17 mouse cellular contexts compared by ENCODE assay signal in the genomic region with DNA sequence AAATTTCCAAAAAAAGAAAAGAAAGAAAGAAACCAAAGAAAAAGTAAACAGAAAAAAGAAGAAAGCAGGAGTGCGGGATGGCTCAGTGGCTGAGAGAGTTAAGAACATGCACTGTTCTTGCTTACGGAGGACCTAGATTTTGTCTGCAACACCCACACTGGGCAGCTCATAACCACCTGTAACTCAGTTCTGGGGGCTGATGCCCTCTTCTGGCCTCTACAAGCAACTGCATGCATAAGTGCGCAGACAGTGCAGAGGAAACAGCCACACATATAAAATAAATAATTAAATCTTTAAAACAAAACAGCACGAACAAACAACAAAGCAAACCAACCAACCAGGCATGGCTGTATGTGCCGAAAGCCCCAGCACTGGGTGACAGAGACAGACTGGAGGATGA. TPM values are rescaled to one million over a fixed set of nuclear protein-coding genes. Genes with fewer than 3 reads are reported as not detected.
DNase-seq lines count a peak whose midpoint lies in the region; ATAC-seq and TF ChIP-seq lines count a peak whose summit lies in the region.
"Had no signal": no experiment of that assay in that cellular context is flagged by ENCODE, and none has a peak within 500 bp of the region (broad histone marks: within the 10 kb centered on the region; RNA-seq: fewer than 3 reads in every experiment).

No protein-coding gene starts in this region.

- H3K36me3 ChIP-seq in liver, adult 2 months (ENCODE audit: control insufficient read depth, insufficient read depth, low read length): no peaks in the 10 kb centered on the region
- H3K36me3 ChIP-seq in liver, embryonic 11.5 days (ENCODE audit: control insufficient read depth, insufficient read depth, low read length): no peaks in the 10 kb centered on the region
- H3K36me3 ChIP-seq: embryonic facial prominence, embryonic 12.5 days; heart, embryonic 15.5 days had no signal

- no peak overlapping the region for H3K9ac ChIP-seq in liver, adult 2 months (ENCODE audit: low read depth, low read length)
- no peak overlapping the region for H3K9ac ChIP-seq in liver, embryonic 11.5 days (ENCODE audit: low read depth, low read length)
- H3K9ac ChIP-seq: embryonic facial prominence, embryonic 12.5 days; forebrain, embryonic 13.5 days; heart, embryonic 15.5 days had no signal

- intact Hi-C loops in left cerebral cortex, postnatal 36 days (cut with DNase I): loop anchor here (10.0 kb wide), 2 partner anchors 138 to 248 kb away; a partner anchor contains a TSS

- no peaks in the 10 kb centered on the region for H3K4me1 ChIP-seq in liver, adult 2 months (ENCODE audit: control insufficient read depth, insufficient read depth, low read length)
- H3K4me1 ChIP-seq in liver, embryonic 11.5 days (replicated peaks; ENCODE audit: control insufficient read depth, insufficient read depth, low read length): peaks cover 14% of the 10 kb centered on the region
- H3K4me1 ChIP-seq: embryonic facial prominence, embryonic 12.5 days; forebrain, embryonic 13.5 days; heart, embryonic 15.5 days had no signal

- H3K4me2 ChIP-seq in liver, embryonic 11.5 days: no peak overlapping the region
- H3K4me2 ChIP-seq: embryonic facial prominence, embryonic 12.5 days; forebrain, embryonic 13.5 days; heart, embryonic 15.5 days had no signal

- no peak overlapping the region for H3K27ac ChIP-seq in liver, adult 2 months (replicated peaks; ENCODE audit: insufficient read depth, low read depth, low read length)
- no peak overlapping the region for H3K27ac ChIP-seq in liver, embryonic 11.5 days (ENCODE audit: low read depth, low read length)
- H3K27ac ChIP-seq: embryonic facial prominence, embryonic 12.5 days; forebrain, embryonic 13.5 days; heart, embryonic 15.5 days had no signal

- TF ChIP-seq CTCF in liver, adult 2 months (IDR thresholded peaks at IDR 0.05; ENCODE audit: low read depth, low read length): peak; percentile 41; the same call in 1 of the 2 replicates

- no peaks in the 10 kb centered on the region for H3K79me2 ChIP-seq in liver, adult 2 months (ENCODE audit: control insufficient read depth, insufficient read depth, low read length)

- H3K27me3 ChIP-seq in liver, adult 2 months (ENCODE audit: control insufficient read depth, insufficient read depth, low read length): no peaks in the 10 kb centered on the region
- H3K27me3 ChIP-seq in liver, embryonic 11.5 days (replicated peaks; ENCODE audit: control insufficient read depth, insufficient read depth, low read length): no peaks in the 10 kb centered on the region
- H3K27me3 ChIP-seq: embryonic facial prominence, embryonic 12.5 days; forebrain, embryonic 13.5 days; heart, embryonic 15.5 days had no signal

- no peak for TF ChIP-seq POLR2A in liver, adult 2 months (IDR thresholded peaks at IDR 0.05; ENCODE audit: extremely low read depth, insufficient read depth, low read length)

- H3K9me3 ChIP-seq in liver, embryonic 11.5 days (ENCODE audit: control insufficient read depth, low read length): no peaks in the 10 kb centered on the region
- H3K9me3 ChIP-seq: embryonic facial prominence, embryonic 12.5 days; heart, embryonic 15.5 days had no signal

- no peak overlapping the region for H3K4me3 ChIP-seq in liver, adult 2 months (ENCODE audit: insufficient read depth, low read depth, low read length)
- H3K4me3 ChIP-seq in liver, embryonic 11.5 days (ENCODE audit: low read depth, low read length): no peak overlapping the region
- H3K4me3 ChIP-seq: embryonic facial prominence, embryonic 12.5 days; forebrain, embryonic 13.5 days; heart, embryonic 15.5 days had no signal

- WGBS in liver, adult 2 months: 89% methylated on average over 5 of the region's 5 CpGs
- 81% methylated on average over 5 of the region's 5 CpGs for WGBS in liver, embryonic 11.5 days

- no peak for DNase-seq in liver, adult 2 months (ENCODE audit: extremely low read depth, low read depth, low spot score)
- DNase-seq in liver, embryonic 11.5 days (ENCODE audit: low spot score): no peak
- DNase-seq in CD4-positive helper T cell, adult 2 months (ENCODE audit: low read depth, low spot score): peak; percentile 44
- peak; percentile 65 for DNase-seq in ES-CJ7 (ENCODE audit: low read depth, low spot score)
- peak; percentile 62 for DNase-seq in induced T-regulatory cell, adult 2 months (ENCODE audit: low read depth)
- DNase-seq in left cerebral cortex, postnatal 36 days (ENCODE audit: low spot score in 2 of 2): no peak
- DNase-seq in cerebellum, postnatal 36 days: no peak
- DNase-seq: cerebellum, adult 9-10 months; gastrocnemius, postnatal 10 days; lung, postnatal 14 days; right cerebral cortex, postnatal 25 days had no signal

- no peak for ATAC-seq in liver, embryonic 11.5 days (replicated peaks; ENCODE audit: low FRiP score)
- ATAC-seq in erythroblast, adult 5-6 weeks (replicated peaks; ENCODE audit: low FRiP score, poor library complexity, severe bottlenecking): no peak
- ATAC-seq: forebrain, embryonic 13.5 days; inflammation-experienced regulatory T-cells, adult 6 months; midbrain, embryonic 16.5 days had no signal

RNA-seq across cellular contexts. Expression of a gene that starts 50.8 kb away (rescaled TPM):
- 0.18 and 0.54 TPM in 2 replicates for total RNA-seq in liver, adult 2 months (2014; rRNA removed)
- polyA plus RNA-seq in liver, adult 2 months (2012; rRNA removed): 1.2 and 1.5 TPM in 2 replicates
- polyA plus RNA-seq in liver, embryonic 11.5 days (2014; fragmentation: Nextera tagmentation; extraction: Ambion mirVana): 50.7 and 53.2 TPM in 2 replicates
- 1 to 10 TPM; 1.6 to 1.9 TPM for total RNA-seq in left cerebral cortex, postnatal 36 days (2021)
- total RNA-seq in erythroblast, adult 5-6 weeks (2015; ENCODE audit: low replicate concordance): 5.6 and 6.7 TPM in 2 replicates
- 11.3 and 11.8 TPM in 2 replicates for total RNA-seq in erythroblast, adult 5-6 weeks (2017; ENCODE audit: low replicate concordance)

RNA-seq across cellular contexts. Expression of a gene that starts 51.0 kb away (rescaled TPM):
- 64.8 and 73.2 TPM in 2 replicates for total RNA-seq in liver, adult 2 months (2014; rRNA removed)
- polyA plus RNA-seq in liver, adult 2 months (2012; rRNA removed): 86.3 and 91.2 TPM in 2 replicates
- polyA plus RNA-seq in liver, embryonic 11.5 days (2014; fragmentation: Nextera tagmentation; extraction: Ambion mirVana): 421 and 425 TPM in 2 replicates
- 100 to 1,000 TPM; 169 to 194 TPM for total RNA-seq in left cerebral cortex, postnatal 36 days (2021)
- total RNA-seq in erythroblast, adult 5-6 weeks (2015; ENCODE audit: low replicate concordance): 50.7 and 81.1 TPM in 2 replicates
- total RNA-seq in erythroblast, adult 5-6 weeks (2017; ENCODE audit: low replicate concordance): 115 and 133 TPM in 2 replicates

Comparison
In these comparisons a context has a peak if more than half of its experiments do, and no peak if none do; other contexts are left out.
1. DNase-seq: peak in CD4-positive helper T cell, adult 2 months (single experiment), ES-CJ7 (single experiment) and induced T-regulatory cell, adult 2 months (single experiment); none in liver, adult 2 months (single experiment), liver, embryonic 11.5 days (single experiment), left cerebral cortex, postnatal 36 days (0 of 2) and cerebellum, postnatal 36 days (0 of 2).